Mouse (Mus musculus) heart, embryonic 15.5 days (tissue): ENCODE measurements at regions not wholly inside any gene's neighbourhood (a gene's known extent, or its start where the extent isn't known, plus 50 kb on each side); places are given as distances from the start of the nearest gene placed in this dataset.

ENCODE experiments used
- ATAC-seq: fragments of 200-750 bp; cut with Nextera tagmentation; replicated peaks from 2 replicates; pipeline ENCODE4 v1.8.0; 2017; ENCODE audit warnings: low read depth, moderate TSS enrichment; ENCODE audit not compliant: insufficient number of reproducible peaks, insufficient read depth, low FRiP score
- H3K27ac ChIP-seq: fragments of 300-500 bp; sonication (generic); 2 replicates; pipeline ENCODE4 v1.5.1; 2015; ENCODE audit warnings: mild to moderate bottlenecking, inconsistent platforms
- H3K27me3 ChIP-seq: fragments of 300-500 bp; sonication (generic); 2 replicates; pipeline ENCODE4 v1.6.1; 2015; ENCODE audit warnings: inconsistent platforms
- H3K36me3 ChIP-seq: fragments of 300-500 bp; sonication (generic); 2 replicates; pipeline ENCODE4 v1.6.1; 2015; ENCODE audit warnings: mild to moderate bottlenecking, inconsistent platforms
- H3K4me1 ChIP-seq: fragments of 300-500 bp; sonication (generic); replicated peaks from 2 replicates; pipeline ENCODE4 v1.6.1; 2015; ENCODE audit warnings: inconsistent platforms
- H3K4me2 ChIP-seq: fragments of 300-500 bp; sonication (generic); 2 replicates; pipeline ENCODE4 v1.6.1; 2015; ENCODE audit warnings: inconsistent platforms, mild to moderate bottlenecking, moderate library complexity
- H3K4me3 ChIP-seq: fragments of 300-500 bp; sonication (generic); 2 replicates; pipeline ENCODE4 v1.5.1; 2015; ENCODE audit warnings: mild to moderate bottlenecking, inconsistent platforms
- H3K9ac ChIP-seq: fragments of 300-500 bp; sonication (generic); 2 replicates; pipeline ENCODE4 v1.6.1; 2015; ENCODE audit warnings: mild to moderate bottlenecking, inconsistent platforms
- H3K9me3 ChIP-seq: fragments of 300-500 bp; sonication (generic); replicated peaks from 2 replicates; pipeline ENCODE4 v1.6.1; 2016; ENCODE audit warnings: inconsistent platforms
- WGBS: fragments of 180-500 bp; shearing (Covaris S2); methylation state at CpG from one replicate; pipeline ENCODE4 v1.1.7; 2015; ENCODE audit warnings: mixed read lengths; 5-methylcytosine and 5-hydroxymethylcytosine counted together

GRCm38 (mm10) chr17:45945005-45945404 is 87.2 kb downstream of the Vegfa start:
- Histone ChIP-seq H3K4me2 (no peak overlapping the region), H3K9ac (no peak overlapping the region), H3K4me1 (peaks cover 4% of the 10 kb centered on the region), H3K27ac (no peak overlapping the region), H3K4me3 (no peak overlapping the region), H3K9me3 (no peaks in the 10 kb centered on the region), H3K36me3 (no peaks in the 10 kb centered on the region), H3K27me3 (no peaks in the 10 kb centered on the region)
- ATAC-seq: no peak
- 54% methylated on average over 3 of the region's 3 CpGs for WGBS

GRCm38 (mm10) chr17:45943244-45943643 is 88.9 kb downstream of the Vegfa start:
- ATAC-seq: no peak
- 38% methylated on average over 6 of the region's 6 CpGs for WGBS
- no peaks in the 10 kb centered on the region for H3K36me3 ChIP-seq
- H3K27me3 ChIP-seq: no peaks in the 10 kb centered on the region
- H3K4me3 ChIP-seq: no peak overlapping the region
- H3K27ac ChIP-seq: no peak overlapping the region
- no peaks in the 10 kb centered on the region for H3K9me3 ChIP-seq
- no peak overlapping the region for H3K9ac ChIP-seq
- H3K4me2 ChIP-seq: no peak overlapping the region
- H3K4me1 ChIP-seq: peaks cover 9% of the 10 kb centered on the region

GRCm38 (mm10) chr17:45941890-45942375 is 90.2 kb downstream of the Vegfa start:
- no peak for ATAC-seq
- H3K9ac ChIP-seq: no peak overlapping the region

GRCm38 (mm10) chr17:45940121-45940813 is 91.9 kb downstream of the Vegfa start:
- 55% methylated on average over 16 of the region's 16 CpGs for WGBS
- H3K9me3 ChIP-seq: no peaks in the 10 kb centered on the region
- ATAC-seq: no peak
- H3K27me3 ChIP-seq: no peaks in the 10 kb centered on the region; the same call in 1 of the 2 replicates
- H3K4me3 ChIP-seq: no peak overlapping the region
- no peak overlapping the region for H3K4me2 ChIP-seq
- H3K4me1 ChIP-seq: peaks cover 9% of the 10 kb centered on the region
- H3K9ac ChIP-seq: no peak overlapping the region
- H3K27ac ChIP-seq: no peak overlapping the region
- no peaks in the 10 kb centered on the region for H3K36me3 ChIP-seq

More at GRCm38 (mm10) chr17:45941890-45942375, 90.2 kb downstream of the Vegfa start:
- no peaks in the 10 kb centered on the region for H3K27me3 ChIP-seq
- peaks cover 9% of the 10 kb centered on the region for H3K4me1 ChIP-seq
- no peak overlapping the region for H3K4me3 ChIP-seq
- H3K4me2 ChIP-seq: no peak overlapping the region
- H3K9me3 ChIP-seq: no peaks in the 10 kb centered on the region
- no peak overlapping the region for H3K27ac ChIP-seq
- H3K36me3 ChIP-seq: no peaks in the 10 kb centered on the region
- 73% methylated on average over 4 of the region's 4 CpGs for WGBS

GRCm38 (mm10) chr17:45938284-45938683 is 93.9 kb downstream of the Vegfa start:
- no peak overlapping the region for H3K4me3 ChIP-seq
- H3K27ac ChIP-seq: no peak overlapping the region
- no peaks in the 10 kb centered on the region; the same call in 1 of the 2 replicates for H3K27me3 ChIP-seq
- H3K4me1 ChIP-seq: peaks cover 10% of the 10 kb centered on the region
- WGBS: 59% methylated on average over 1 of the region's 1 CpGs
- no peaks in the 10 kb centered on the region for H3K36me3 ChIP-seq
- no peak overlapping the region for H3K9ac ChIP-seq
- ATAC-seq: no peak
- no peaks in the 10 kb centered on the region for H3K9me3 ChIP-seq
- no peak overlapping the region for H3K4me2 ChIP-seq

- H3K9me3 ChIP-seq: no peaks in the 10 kb centered on the region
- H3K27ac ChIP-seq: no peak overlapping the region
- no peak for ATAC-seq
- H3K36me3 ChIP-seq: no peaks in the 10 kb centered on the region
- H3K4me3 ChIP-seq: no peak overlapping the region
- no peak overlapping the region for H3K9ac ChIP-seq
- peaks cover 14% of the 10 kb centered on the region for H3K4me1 ChIP-seq
- 75% methylated on average over 12 of the region's 12 CpGs for WGBS
- H3K4me2 ChIP-seq: no peak overlapping the region
- H3K27me3 ChIP-seq: no peaks in the 10 kb centered on the region; the same call in 1 of the 2 replicates
These were observed 95.6 kb downstream of the Vegfa start for GRCm38 (mm10) chr17:45936577-45936976.

- Histone ChIP-seq H3K27ac (no peak overlapping the region), H3K9ac (no peak overlapping the region), H3K9me3 (no peaks in the 10 kb centered on the region), H3K4me1 (peaks cover 18% of the 10 kb centered on the region), H3K4me2 (no peak overlapping the region), H3K36me3 (no peaks in the 10 kb centered on the region), H3K4me3 (no peak overlapping the region), H3K27me3 (no peaks in the 10 kb centered on the region; the same call in 1 of the 2 replicates)
- WGBS: 67% methylated on average over 4 of the region's 4 CpGs
- ATAC-seq: no peak
These were observed 96.9 kb downstream of the Vegfa start for GRCm38 (mm10) chr17:45935291-45935690.

- WGBS: 49% methylated on average over 2 of the region's 2 CpGs
- Histone ChIP-seq H3K27ac (no peak overlapping the region), H3K4me2 (no peak overlapping the region), H3K4me1 (peaks cover 11% of the 10 kb centered on the region), H3K9ac (no peak overlapping the region), H3K9me3 (no peaks in the 10 kb centered on the region), H3K36me3 (no peaks in the 10 kb centered on the region), H3K4me3 (no peak overlapping the region), H3K27me3 (no peaks in the 10 kb centered on the region; the same call in 1 of the 2 replicates)
- ATAC-seq: no peak
These were observed 98.2 kb downstream of the Vegfa start for GRCm38 (mm10) chr17:45934002-45934401.

GRCm38 (mm10) chr17:45933034-45933433 is 99.1 kb downstream of the Vegfa start:
- no peak overlapping the region for H3K9ac ChIP-seq
- no peak for ATAC-seq
- 47% methylated on average over 10 of the region's 10 CpGs for WGBS
- no peaks in the 10 kb centered on the region; the same call in 1 of the 2 replicates for H3K27me3 ChIP-seq
- no peak overlapping the region for H3K27ac ChIP-seq
- H3K4me1 ChIP-seq: peaks cover 11% of the 10 kb centered on the region
- no peak overlapping the region for H3K4me3 ChIP-seq
- H3K36me3 ChIP-seq: no peaks in the 10 kb centered on the region
- no peaks in the 10 kb centered on the region for H3K9me3 ChIP-seq
- no peak overlapping the region for H3K4me2 ChIP-seq

GRCm38 (mm10) chr17:45932611-45933010 is 99.6 kb downstream of the Vegfa start:
- Histone ChIP-seq H3K4me3 (no peak overlapping the region), H3K36me3 (no peaks in the 10 kb centered on the region), H3K9me3 (no peaks in the 10 kb centered on the region), H3K27me3 (no peaks in the 10 kb centered on the region; the same call in 1 of the 2 replicates), H3K27ac (no peak overlapping the region), H3K4me1 (peaks cover 11% of the 10 kb centered on the region), H3K4me2 (no peak overlapping the region), H3K9ac (no peak overlapping the region)
- 59% methylated on average over 6 of the region's 6 CpGs for WGBS
- no peak for ATAC-seq

- H3K9ac ChIP-seq: no peak overlapping the region
- H3K4me3 ChIP-seq: no peak overlapping the region
- H3K4me2 ChIP-seq: no peak overlapping the region
- no peaks in the 10 kb centered on the region for H3K36me3 ChIP-seq
- ATAC-seq: no peak
- peaks cover 11% of the 10 kb centered on the region for H3K4me1 ChIP-seq
- WGBS: 71% methylated on average over 7 of the region's 7 CpGs
- H3K9me3 ChIP-seq: no peaks in the 10 kb centered on the region
- H3K27me3 ChIP-seq: no peaks in the 10 kb centered on the region
- H3K27ac ChIP-seq: no peak overlapping the region
These were observed 102.6 kb downstream of the Vegfa start for GRCm38 (mm10) chr17:45929591-45929990.
